Mouse (Mus musculus): ENCODE measurements around the gene Clhc1. TPM values are rescaled to one million over a fixed set of nuclear protein-coding genes. Genes with fewer than 3 reads are reported as not detected.

Gene Clhc1
- total RNA-seq, 2 experiments from 2014 or later: 0.17 to 0.26 TPM

Other genes with a start within 250 kb of the Clhc1 start
- 10 to 100 TPM; 24.4 to 26.9 TPM for gene Ccdc88a, start 174.3 kb upstream of the Clhc1 start, total RNA-seq (2021)
- 10 to 100 TPM; 18.2 to 22.6 TPM for gene Prorsd1, start 32.9 kb upstream of the Clhc1 start, total RNA-seq (2021)
- gene Mtif2, start 21.5 kb upstream of the Clhc1 start, total RNA-seq (2021): 10 to 100 TPM; 23.8 to 30.8 TPM
- gene Rps27a, start 159 bp downstream of the Clhc1 start, total RNA-seq (2021): 1,000 to 10,000 TPM; 1,011 to 1,106 TPM
- 100 to 1,000 TPM; 699 to 725 TPM for gene Rtn4, start 145.0 kb downstream of the Clhc1 start, total RNA-seq (2021)

All from gastrocnemius, postnatal 4 days (tissue).